Mouse (Mus musculus) lung, postnatal 0 days (tissue): ENCODE results near the gene Rnf20.

Experiments used
- CTCF ChIP-seq: IDR thresholded peaks from 2 replicates; pipeline ENCODE4 v1.5.1; 2016; ENCODE audit warnings: antibody characterized with exemption, mild to moderate bottlenecking
- EP300 ChIP-seq: IDR thresholded peaks from 2 replicates; pipeline ENCODE4 v1.6.1; 2016; ENCODE audit warnings: antibody characterized with exemption, mild to moderate bottlenecking, control low read depth

DNA sequence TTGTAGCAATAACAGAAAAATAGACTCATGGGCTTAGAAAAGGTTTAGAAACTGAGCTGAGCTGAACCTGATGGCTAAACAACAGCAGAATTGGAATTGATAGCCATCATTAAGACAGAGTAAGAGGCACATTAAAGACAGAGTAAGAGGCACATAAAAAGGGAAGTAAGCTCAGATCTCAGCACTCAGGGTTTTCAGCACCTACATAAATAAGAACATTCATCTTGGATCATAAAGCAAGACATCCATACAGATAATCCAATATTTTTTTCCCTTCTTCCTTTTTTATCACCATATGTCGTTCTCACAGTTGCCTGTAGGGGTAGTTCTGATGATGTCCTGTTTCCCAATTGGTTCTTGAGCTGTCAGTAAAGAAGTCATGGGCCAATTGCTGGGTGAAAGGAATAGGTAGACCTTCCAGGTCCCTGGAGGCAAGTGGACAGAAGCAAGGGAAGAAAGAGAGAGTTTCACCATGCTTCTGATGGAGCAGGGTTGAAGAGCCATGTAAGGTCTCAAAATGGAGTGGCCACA lies 27.7 kb upstream of the Rnf20 start:
- no peak for TF ChIP-seq CTCF
- TF ChIP-seq EP300 = no peak
